Mouse (Mus musculus) liver, embryonic 14.5 days (tissue): Measurements from ENCODE around the gene Appbp2.

ENCODE experiments used
- CTCF ChIP-seq: IDR thresholded peaks from 2 replicates; pipeline ENCODE4 v1.5.1; 2016; ENCODE audit warnings: antibody characterized with exemption, low read depth, control low read depth
- EP300 ChIP-seq: IDR thresholded peaks from 2 replicates; pipeline ENCODE4 v1.6.1; 2016; ENCODE audit warnings: antibody characterized with exemption, low read depth

- TF ChIP-seq CTCF (no peak), EP300 (no peak)
Measured at GRCm38 (mm10) chr11:85175941-85176340, 59.0 kb downstream of the Appbp2 start.
